Mouse (Mus musculus): ENCODE measurements at regions not wholly inside any gene's neighbourhood (a gene's known extent, or its start where the extent isn't known, plus 50 kb on each side); places are given as distances from the start of the nearest gene placed in this dataset.
"Not testable (repeated sequence)": the region's sequence is repeated elsewhere in the genome, so short reads cannot be mapped to it uniquely, and the experiment has no call there.

- not testable (repeated sequence) for ATAC-seq
- 73% methylated on average over 1 of the region's 1 CpGs for WGBS (ENCODE audit: insufficient replicate concordance)
Observed at GRCm38 (mm10) chr12:114757948-114758347, 1214.2 kb downstream of the Adam6a start.

GRCm38 (mm10) chr12:114764211-114764610 is 1220.5 kb downstream of the Adam6a start:
- 70% methylated on average over 3 of the region's 3 CpGs for WGBS (ENCODE audit: insufficient replicate concordance)
- ATAC-seq: not testable (repeated sequence)

More at GRCm38 (mm10) chr12:114757948-114758347, 1214.2 kb downstream of the Adam6a start:
- H3K9me3 ChIP-seq (replicated peaks); H3K9ac ChIP-seq; H3K4me2 ChIP-seq; H3K4me3 ChIP-seq; H3K27me3 ChIP-seq (replicated peaks); H3K4me1 ChIP-seq; H3K27ac ChIP-seq; H3K36me3 ChIP-seq: not testable (repeated sequence)

GRCm38 (mm10) chr12:114775414-114775813 is 1231.7 kb downstream of the Adam6a start:
- H3K4me3 ChIP-seq; ATAC-seq; H3K36me3 ChIP-seq; H3K9ac ChIP-seq; H3K27ac ChIP-seq; H3K27me3 ChIP-seq (replicated peaks); H3K4me2 ChIP-seq; H3K4me1 ChIP-seq: not testable (repeated sequence)
- WGBS (ENCODE audit: insufficient replicate concordance): 49% methylated on average over 2 of the region's 2 CpGs
- peaks cover 56% of the 10 kb centered on the region for H3K9me3 ChIP-seq (replicated peaks)

More at GRCm38 (mm10) chr12:114764211-114764610, 1220.5 kb downstream of the Adam6a start:
- not testable (repeated sequence) for H3K9me3 ChIP-seq (replicated peaks); H3K4me1 ChIP-seq; H3K27me3 ChIP-seq (replicated peaks); H3K4me3 ChIP-seq; H3K36me3 ChIP-seq; H3K27ac ChIP-seq; H3K9ac ChIP-seq; H3K4me2 ChIP-seq

DNA sequence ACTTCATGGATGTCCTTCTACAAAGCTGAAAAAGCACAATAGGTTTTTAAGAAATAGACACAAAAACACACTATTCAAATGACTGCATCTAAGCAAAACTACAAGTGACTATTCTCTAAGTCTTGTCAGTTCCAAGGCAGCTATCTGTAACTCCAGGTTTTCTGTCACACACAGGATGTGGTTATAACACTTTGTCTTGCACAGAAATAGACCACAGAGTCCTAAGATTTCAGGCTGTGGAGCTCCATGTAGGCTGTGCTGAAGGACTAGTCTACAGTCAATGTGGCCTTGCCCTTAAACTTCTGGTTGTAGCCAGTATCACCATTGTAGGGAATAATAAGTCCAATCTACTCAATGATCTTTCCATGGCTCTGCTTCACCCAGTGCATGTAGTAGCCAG is 1243.1 kb upstream of the Zfp386 start:
- Histone ChIP-seq H3K4me2 (no peak overlapping the region), H3K27me3 (replicated peaks) (no peaks in the 10 kb centered on the region), H3K27ac (no peak overlapping the region), H3K36me3 (no peaks in the 10 kb centered on the region), H3K9ac (no peak overlapping the region), H3K4me1 (no peaks in the 10 kb centered on the region), H3K4me3 (no peak overlapping the region), H3K9me3 (replicated peaks) (peaks cover 4% of the 10 kb centered on the region; the same call in 1 of the 2 replicates)
- no peak for ATAC-seq

GRCm38 (mm10) chr12:114809186-114809585 is 1238.3 kb upstream of the Zfp386 start:
- no peaks in the 10 kb centered on the region for H3K36me3 ChIP-seq
- no peaks in the 10 kb centered on the region for H3K4me1 ChIP-seq
- H3K9me3 ChIP-seq (replicated peaks): peaks cover 7% of the 10 kb centered on the region; the same call in 1 of the 2 replicates
- no peak overlapping the region for H3K4me2 ChIP-seq
- no peak overlapping the region for H3K4me3 ChIP-seq
- no peak overlapping the region for H3K27ac ChIP-seq
- 68% methylated on average over 1 of the region's 1 CpGs for WGBS (ENCODE audit: insufficient replicate concordance)
- H3K27me3 ChIP-seq (replicated peaks): no peaks in the 10 kb centered on the region
- no peak overlapping the region for H3K9ac ChIP-seq
- no peak for ATAC-seq

DNA sequence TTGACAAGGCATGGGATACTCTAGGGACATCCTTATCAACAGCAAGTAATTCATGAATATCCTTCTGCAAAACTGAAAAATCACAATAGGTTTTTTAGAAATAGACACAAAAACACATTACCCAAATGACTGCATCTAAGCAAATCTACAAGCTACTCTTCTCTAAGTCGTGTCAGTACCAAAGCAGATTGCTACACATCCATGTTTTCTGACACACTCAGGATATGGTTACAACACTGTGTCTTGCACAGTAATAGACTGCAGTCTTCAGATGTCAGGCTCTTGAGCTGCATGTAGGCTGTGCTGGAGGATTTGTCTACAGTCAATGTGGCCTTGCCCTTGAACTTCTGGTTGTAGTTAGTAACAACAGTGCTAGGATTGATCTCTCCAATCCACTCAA is 1230.7 kb upstream of the Zfp386 start:
- not testable (repeated sequence) for H3K4me1 ChIP-seq; H3K36me3 ChIP-seq; H3K9ac ChIP-seq; H3K4me2 ChIP-seq; H3K4me3 ChIP-seq; H3K27me3 ChIP-seq (replicated peaks); H3K27ac ChIP-seq; ATAC-seq
- 37% methylated on average over 1 of the region's 1 CpGs for WGBS (ENCODE audit: insufficient replicate concordance)
- 0 out of 2 replicates have a peak, but pooled peaks cover 19% of the 10 kb centered on the region for H3K9me3 ChIP-seq (replicated peaks)

GRCm38 (mm10) chr12:114832916-114833315 is 1214.6 kb upstream of the Zfp386 start:
- H3K36me3 ChIP-seq: no peaks in the 10 kb centered on the region

More at GRCm38 (mm10) chr12:114832916-114833315, 1214.6 kb upstream of the Zfp386 start:
- Histone ChIP-seq H3K9ac (no peak overlapping the region), H3K27ac (no peak overlapping the region), H3K4me3 (no peak overlapping the region), H3K4me1 (no peaks in the 10 kb centered on the region), H3K4me2 (no peak overlapping the region), H3K9me3 (replicated peaks) (0 out of 2 replicates have a peak, but pooled peaks cover 3% of the 10 kb centered on the region), H3K27me3 (replicated peaks) (no peaks in the 10 kb centered on the region)
- no peak for ATAC-seq

Measured in liver, embryonic 12.5 days (tissue).